Mouse (Mus musculus) heart, embryonic 13.5 days (tissue): ENCODE results near the gene 2310007B03Rik. TPM values are rescaled to one million over a fixed set of nuclear protein-coding genes. Genes with fewer than 3 reads are reported as not detected.

Source experiments
- ATAC-seq: fragments of 200-750 bp; cut with Nextera tagmentation; 2 replicates; pipeline ENCODE4 v1.8.0; 2017; ENCODE audit warnings: moderate TSS enrichment; ENCODE audit not compliant: insufficient number of reproducible peaks, low FRiP score, low TSS enrichment; ENCODE audit errors: extremely low read depth
- H3K27ac ChIP-seq: fragments of 300-500 bp; sonication (generic); replicated peaks from 2 replicates; pipeline ENCODE4 v1.5.1; 2015; ENCODE audit warnings: moderate library complexity, mild to moderate bottlenecking, inconsistent platforms
- H3K27me3 ChIP-seq: fragments of 300-500 bp; sonication (generic); replicated peaks from 2 replicates; pipeline ENCODE4 v1.6.1; 2015; ENCODE audit warnings: mild to moderate bottlenecking, inconsistent platforms
- H3K36me3 ChIP-seq: fragments of 300-500 bp; sonication (generic); 2 replicates; pipeline ENCODE4 v1.6.1; 2015; ENCODE audit warnings: mild to moderate bottlenecking, inconsistent platforms
- H3K4me1 ChIP-seq: fragments of 300-500 bp; sonication (generic); 2 replicates; pipeline ENCODE4 v1.6.1; 2015; ENCODE audit warnings: inconsistent platforms
- H3K4me2 ChIP-seq: fragments of 300-500 bp; sonication (generic); 2 replicates; pipeline ENCODE4 v1.6.1; 2015; ENCODE audit warnings: inconsistent platforms, mild to moderate bottlenecking, moderate library complexity
- H3K4me3 ChIP-seq: fragments of 300-500 bp; sonication (generic); 2 replicates; pipeline ENCODE4 v1.5.1; 2015; ENCODE audit warnings: moderate library complexity, mild to moderate bottlenecking, inconsistent platforms
- H3K9ac ChIP-seq: fragments of 300-500 bp; sonication (generic); 2 replicates; pipeline ENCODE4 v1.6.1; 2015; ENCODE audit warnings: inconsistent platforms, mild to moderate bottlenecking, moderate library complexity
- H3K9me3 ChIP-seq: fragments of 300-500 bp; sonication (generic); 2 replicates; pipeline ENCODE4 v1.6.1; 2016; ENCODE audit warnings: inconsistent platforms
- WGBS: fragments of 180-500 bp; shearing (Covaris S2); methylation state at CpG from one replicate; pipeline ENCODE4 v1.1.7; 2015; ENCODE audit warnings: mixed read lengths; 5-methylcytosine and 5-hydroxymethylcytosine counted together
- polyA plus RNA-seq: library from polyadenylated mRNA; unstranded; fragments of >200 nt; fragmentation: Nextera tagmentation; extraction: Ambion mirVana; gene quantifications from 2 replicates; pipeline ENCODE4 v1.2.1, GENCODE M21; 2015

The 2310007B03Rik gene
- polyA plus RNA-seq, 1 experiment from 2014 or later: 0.12 TPM

GRCm38 (mm10) chr1:93176525-93177332, 16.0 kb upstream of the 2310007B03Rik start:
- H3K36me3 ChIP-seq: no peaks in the 10 kb centered on the region
- WGBS: 4% methylated on average over 40 of the region's 44 CpGs
- H3K27me3 ChIP-seq: peaks cover 74% of the 10 kb centered on the region

GRCm38 (mm10) chr1:93175849-93176248, 15.1 kb upstream of the 2310007B03Rik start:
- Histone ChIP-seq H3K27ac (0 out of 2 replicates have a peak overlapping the region, but pooled peaks have one; percentile 51), H3K4me3 (peak overlapping the region; percentile 47; the same call in 1 of the 2 replicates), H3K27me3 (peaks cover 82% of the 10 kb centered on the region), H3K4me2 (peak overlapping the region; percentile 75), H3K9ac (peak overlapping the region; percentile 71; the same call in 1 of the 2 replicates), H3K4me1 (peaks cover 48% of the 10 kb centered on the region), H3K36me3 (no peaks in the 10 kb centered on the region), H3K9me3 (no peaks in the 10 kb centered on the region)
- WGBS: 11% methylated on average over 6 of the region's 6 CpGs
- no peak for ATAC-seq

More at GRCm38 (mm10) chr1:93176525-93177332, 16.0 kb upstream of the 2310007B03Rik start:
- ATAC-seq: peak; percentile 72
- Histone ChIP-seq H3K27ac (peak overlapping the region; percentile 75), H3K4me1 (peaks cover 48% of the 10 kb centered on the region), H3K9ac (peak overlapping the region; percentile 71), H3K4me2 (peak overlapping the region; percentile 75), H3K9me3 (no peaks in the 10 kb centered on the region), H3K4me3 (peak overlapping the region; percentile 47)

- peaks cover 87% of the 10 kb centered on the region for H3K27me3 ChIP-seq
- WGBS: 2% methylated on average over 4 of the region's 4 CpGs
- H3K9me3 ChIP-seq: no peaks in the 10 kb centered on the region
These were observed 13.7 kb upstream of the 2310007B03Rik start for GRCm38 (mm10) chr1:93174399-93174798.

GRCm38 (mm10) chr1:93173665-93174064, 12.9 kb upstream of the 2310007B03Rik start:
- Histone ChIP-seq H3K9me3 (no peaks in the 10 kb centered on the region), H3K4me3 (no peak overlapping the region), H3K4me1 (peaks cover 40% of the 10 kb centered on the region), H3K27me3 (peaks cover 90% of the 10 kb centered on the region), H3K36me3 (no peaks in the 10 kb centered on the region), H3K4me2 (no peak overlapping the region), H3K9ac (no peak overlapping the region), H3K27ac (no peak overlapping the region)
- ATAC-seq: no peak
- 49% methylated on average over 4 of the region's 4 CpGs for WGBS

More at GRCm38 (mm10) chr1:93174399-93174798, 13.7 kb upstream of the 2310007B03Rik start:
- H3K4me2 ChIP-seq: no peak overlapping the region
- no peak overlapping the region for H3K9ac ChIP-seq
- H3K27ac ChIP-seq: no peak overlapping the region
- H3K4me1 ChIP-seq: peaks cover 41% of the 10 kb centered on the region
- no peaks in the 10 kb centered on the region for H3K36me3 ChIP-seq
- H3K4me3 ChIP-seq: no peak overlapping the region
- peak; percentile 52; the same call in 1 of the 2 replicates for ATAC-seq

- Histone ChIP-seq H3K4me1 (peaks cover 12% of the 10 kb centered on the region), H3K27me3 (peaks cover 96% of the 10 kb centered on the region), H3K9me3 (no peaks in the 10 kb centered on the region), H3K36me3 (no peaks in the 10 kb centered on the region), H3K4me3 (no peak within 1 kb of the TSS), H3K27ac (no peak within 1 kb of the TSS), H3K4me2 (no peak within 1 kb of the TSS), H3K9ac (peak within 1 kb of the TSS; percentile 1; the same call in 1 of the 2 replicates)
- ATAC-seq: no peak
- WGBS: 55% methylated on average over 10 of the region's 10 CpGs
These were observed 7.6 kb upstream of the 2310007B03Rik start, which contains the start of gene Crocc2 for GRCm38 (mm10) chr1:93168295-93168775. TSS of gene Crocc2 (plus strand) at chr1:93168725.

GRCm38 (mm10) chr1:93166346-93167079, 5.8 kb upstream of the 2310007B03Rik start:
- no peak overlapping the region for H3K4me2 ChIP-seq
- H3K4me1 ChIP-seq: peaks cover 12% of the 10 kb centered on the region
- H3K27ac ChIP-seq: no peak overlapping the region
- ATAC-seq: no peak
- H3K9ac ChIP-seq: no peak overlapping the region
- H3K9me3 ChIP-seq: no peaks in the 10 kb centered on the region
- peaks cover 95% of the 10 kb centered on the region for H3K27me3 ChIP-seq
- no peak overlapping the region for H3K4me3 ChIP-seq
- no peaks in the 10 kb centered on the region for H3K36me3 ChIP-seq
- WGBS: 74% methylated on average over 11 of the region's 11 CpGs

- no peak overlapping the region for H3K4me2 ChIP-seq
- H3K27me3 ChIP-seq: peaks cover 93% of the 10 kb centered on the region
- H3K36me3 ChIP-seq: no peaks in the 10 kb centered on the region
- no peak overlapping the region for H3K4me3 ChIP-seq
- H3K9ac ChIP-seq: no peak overlapping the region
- no peaks in the 10 kb centered on the region for H3K9me3 ChIP-seq
- 56% methylated on average over 9 of the region's 9 CpGs for WGBS
- H3K27ac ChIP-seq: no peak overlapping the region
- no peak for ATAC-seq
- peaks cover 13% of the 10 kb centered on the region for H3K4me1 ChIP-seq
These were observed 4.7 kb upstream of the 2310007B03Rik start for GRCm38 (mm10) chr1:93165447-93165846.

GRCm38 (mm10) chr1:93162588-93162987, 1.8 kb upstream of the 2310007B03Rik start:
- WGBS: 78% methylated on average over 7 of the region's 7 CpGs
- Histone ChIP-seq H3K9ac (no peak overlapping the region), H3K9me3 (no peaks in the 10 kb centered on the region), H3K27me3 (peaks cover 76% of the 10 kb centered on the region), H3K4me3 (no peak overlapping the region), H3K36me3 (no peaks in the 10 kb centered on the region), H3K4me1 (peaks cover 11% of the 10 kb centered on the region), H3K27ac (no peak overlapping the region), H3K4me2 (no peak overlapping the region)
- ATAC-seq: no peak

- H3K27me3 ChIP-seq: peaks cover 74% of the 10 kb centered on the region
- H3K4me1 ChIP-seq: peaks cover 11% of the 10 kb centered on the region
- H3K27ac ChIP-seq: no peak overlapping the region
- WGBS: 60% methylated on average over 10 of the region's 10 CpGs
- ATAC-seq: no peak
- H3K36me3 ChIP-seq: no peaks in the 10 kb centered on the region
- no peak overlapping the region for H3K4me2 ChIP-seq
- H3K4me3 ChIP-seq: no peak overlapping the region
- H3K9me3 ChIP-seq: no peaks in the 10 kb centered on the region
- no peak overlapping the region for H3K9ac ChIP-seq
These were observed 1.2 kb upstream of the 2310007B03Rik start for GRCm38 (mm10) chr1:93161921-93162320.

- ATAC-seq: no peak
These were observed 602 bp upstream of the 2310007B03Rik start for GRCm38 (mm10) chr1:93161350-93161749.

More at GRCm38 (mm10) chr1:93161350-93161749, 602 bp upstream of the 2310007B03Rik start:
- H3K27ac ChIP-seq: no peak overlapping the region
- H3K9me3 ChIP-seq: no peaks in the 10 kb centered on the region
- peaks cover 74% of the 10 kb centered on the region for H3K27me3 ChIP-seq
- H3K9ac ChIP-seq: no peak overlapping the region
- H3K4me3 ChIP-seq: no peak overlapping the region
- 70% methylated on average over 8 of the region's 8 CpGs for WGBS
- H3K4me1 ChIP-seq: peaks cover 8% of the 10 kb centered on the region
- no peak overlapping the region for H3K4me2 ChIP-seq
- H3K36me3 ChIP-seq: no peaks in the 10 kb centered on the region
